Mouse (Mus musculus) layer of hippocampus, postnatal 36 days (tissue): Measurements from ENCODE around the gene Iqsec3. TPM values are rescaled to one million over a fixed set of nuclear protein-coding genes. Genes with fewer than 3 reads are reported as not detected.

Experiments used
- microRNA-seq, 2 experiments: library from miRNA; unstranded; fragments of <30 nt; microRNA quantifications; one replicate each; pipeline ENCODE4 v1.2.0; 2021
- total RNA-seq, 2 experiments: library from RNA; stranded (reverse); gene quantifications; 2 replicates each; pipeline ENCODE4 v1.2.3; 2021

The Iqsec3 gene
- total RNA-seq, 2 experiments from 2014 or later = 120 to 131 TPM

Small RNA genes within 50 kb of the gene (microRNA-seq; reads per million reads assigned to microRNA genes)
- gene Gm24855 = 0 reads per million in 2 experiments

Other genes with a start within 250 kb of the Iqsec3 start
- under 1 TPM; 0.20 to 0.47 TPM for gene Usp18, start 227.8 kb downstream of the Iqsec3 start, total RNA-seq
- 10 to 100 TPM in 1 of 2 experiments, 1 to 10 TPM in 1; 8.4 to 11.5 TPM for gene Slc6a13, start 173.5 kb downstream of the Iqsec3 start, total RNA-seq
- gene Slc6a12, start 130.6 kb downstream of the Iqsec3 start, total RNA-seq = 1 to 10 TPM; 2.3 to 3.8 TPM
- 1 to 10 TPM; 2.5 to 3.4 TPM for gene A2m, start 161.7 kb upstream of the Iqsec3 start, total RNA-seq